Mouse (Mus musculus): ENCODE results near the gene Rab13. TPM values are rescaled to one million over a fixed set of nuclear protein-coding genes. Genes with fewer than 3 reads are reported as not detected.
A peak's percentile ranks its signal among the peaks of the same experiment; 100 is the strongest.

Gene Rab13
- polyA plus RNA-seq, 1 experiment, result 28.1 TPM

DNA sequence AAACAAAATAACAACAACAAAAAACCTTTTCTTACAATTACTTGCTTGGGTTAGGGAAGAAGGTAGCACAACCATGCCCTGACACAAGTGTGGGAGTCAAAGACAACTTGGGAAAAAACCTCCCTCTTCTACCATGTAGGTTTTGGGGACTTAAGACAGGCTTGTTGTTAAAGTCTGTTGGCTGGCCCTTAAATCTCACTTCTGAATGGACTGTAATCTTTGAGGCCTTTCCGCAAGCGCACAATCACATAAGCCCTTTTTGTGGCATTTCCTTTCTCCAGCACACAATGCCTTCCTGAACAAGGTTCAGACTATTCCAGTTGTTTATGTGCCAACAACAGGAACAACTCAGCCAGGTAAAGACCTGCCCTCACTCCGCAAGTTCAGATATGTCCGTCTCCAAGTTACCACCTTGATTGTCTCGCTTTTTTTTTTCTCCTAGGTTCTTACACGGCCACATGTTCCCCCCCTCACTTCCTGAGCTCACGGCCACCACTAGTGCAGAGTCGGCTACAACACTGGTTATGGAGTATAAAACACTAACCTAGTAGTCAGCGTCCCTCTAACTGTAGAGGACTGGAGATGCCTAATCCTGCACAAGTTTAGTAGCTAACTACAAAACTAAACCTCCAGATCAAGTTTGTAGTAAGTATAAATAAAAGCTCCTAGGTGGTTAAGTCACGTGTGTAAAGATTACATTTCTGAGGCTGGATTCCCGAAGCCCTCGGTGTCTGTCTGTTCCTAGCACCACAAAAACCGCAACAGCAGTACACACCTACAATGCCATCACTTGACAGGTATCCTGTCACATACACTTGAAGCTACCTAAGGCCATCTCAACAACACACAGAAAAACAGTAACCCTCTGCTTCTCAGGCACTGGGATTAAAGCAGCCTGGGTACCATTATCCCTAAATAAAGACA, 1.8 kb upstream of the Rab13 start:
- peak overlapping the region; percentile 99 for H3K4me2 ChIP-seq (ENCODE audit: low read depth)
- no peak overlapping the region for H3ac ChIP-seq (ENCODE audit: control insufficient read depth, insufficient read length)
- peaks cover 49% of the 10 kb centered on the region for H3K36me3 ChIP-seq (ENCODE audit: control insufficient read depth, insufficient read depth)
- H3K27me3 ChIP-seq (ENCODE audit: control insufficient read depth, insufficient read depth, insufficient read length), result no peaks in the 10 kb centered on the region
- peak overlapping the region; percentile 84 for H3K4me3 ChIP-seq
- TF ChIP-seq TCF3 (IDR thresholded peaks at IDR 0.05; ENCODE audit: insufficient read length, low read depth) (no peak), E2F4 (IDR thresholded peaks at IDR 0.05; ENCODE audit: insufficient read depth) (no peak), REST (IDR thresholded peaks at IDR 0.05; ENCODE audit: insufficient read depth, insufficient read length) (no peak), MYOG (IDR thresholded peaks at IDR 0.05; ENCODE audit: control insufficient read depth in 1 of 3, insufficient read depth in 1 of 3, insufficient read length in 2 of 3, low read depth in 2 of 3) (no peak), CEBPB (IDR thresholded peaks at IDR 0.05; ENCODE audit: insufficient read depth, poor library complexity, severe bottlenecking) (no peak), SRF (IDR thresholded peaks at IDR 0.05; ENCODE audit: control insufficient read depth, insufficient read length, low read depth) (no peak), MAX (IDR thresholded peaks at IDR 0.05; ENCODE audit: low read depth) (no peak), POLR2AphosphoS2 (IDR thresholded peaks at IDR 0.05; ENCODE audit: insufficient read length, low read depth) (no peak), MYOD1 (IDR thresholded peaks at IDR 0.05; ENCODE audit: control insufficient read depth in 1 of 3, insufficient read length in 2 of 3, low read depth in 2 of 3) (no peak), USF1 (IDR thresholded peaks at IDR 0.05; ENCODE audit: low read depth) (no peak), POLR2A (IDR thresholded peaks at IDR 0.05; ENCODE audit: insufficient read length, low read depth) (no peak), TCF12 (IDR thresholded peaks at IDR 0.05; ENCODE audit: insufficient read depth, poor library complexity, severe bottlenecking) (no peak)
- H3K79me2 ChIP-seq (ENCODE audit: control insufficient read depth, insufficient read depth), result peaks cover 29% of the 10 kb centered on the region

DNA sequence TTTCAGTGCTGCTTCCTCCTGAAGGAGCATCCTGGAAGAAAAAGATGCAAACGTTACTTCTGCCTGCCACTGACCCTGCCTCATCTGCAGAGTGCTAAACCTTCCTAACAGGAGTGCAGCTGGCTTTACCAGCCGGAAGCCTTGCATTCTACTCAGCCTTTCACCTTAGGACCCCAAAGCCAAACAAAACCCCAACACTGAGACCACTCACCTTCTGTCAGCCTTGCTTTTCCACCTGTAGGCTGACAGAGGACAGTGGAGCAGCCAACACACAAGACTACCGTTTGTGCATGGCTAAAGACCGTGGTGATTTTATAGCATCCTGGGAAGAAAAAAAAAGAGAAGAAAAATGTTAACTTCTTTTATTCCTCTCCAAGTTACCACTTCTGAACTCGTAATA, 772 bp upstream of the Rab13 start:
- H3K79me2 ChIP-seq (ENCODE audit: control insufficient read depth, insufficient read depth), result peaks cover 29% of the 10 kb centered on the region
- peaks cover 47% of the 10 kb centered on the region for H3K36me3 ChIP-seq (ENCODE audit: control insufficient read depth, insufficient read depth)
- H3K4me3 ChIP-seq, result peak overlapping the region; percentile 84
- no peaks in the 10 kb centered on the region for H3K27me3 ChIP-seq (ENCODE audit: control insufficient read depth, insufficient read depth, insufficient read length)
- H3ac ChIP-seq (ENCODE audit: control insufficient read depth, insufficient read length), result peak overlapping the region; percentile 47
- H3K4me2 ChIP-seq (ENCODE audit: low read depth), result peak overlapping the region; percentile 99
- TF ChIP-seq E2F4 (IDR thresholded peaks at IDR 0.05; ENCODE audit: insufficient read depth), result no peak
- no peak for TF ChIP-seq USF1 (IDR thresholded peaks at IDR 0.05; ENCODE audit: low read depth)
- no peak for TF ChIP-seq POLR2A (IDR thresholded peaks at IDR 0.05; ENCODE audit: insufficient read length, low read depth)
- TF ChIP-seq SRF (IDR thresholded peaks at IDR 0.05; ENCODE audit: control insufficient read depth, insufficient read length, low read depth), result no peak
- no peak for TF ChIP-seq POLR2AphosphoS2 (IDR thresholded peaks at IDR 0.05; ENCODE audit: insufficient read length, low read depth)
- no peak for TF ChIP-seq MYOD1 (IDR thresholded peaks at IDR 0.05; ENCODE audit: control insufficient read depth in 1 of 3, insufficient read length in 2 of 3, low read depth in 2 of 3)
- TF ChIP-seq TCF12 (IDR thresholded peaks at IDR 0.05; ENCODE audit: insufficient read depth, poor library complexity, severe bottlenecking), result no peak
- TF ChIP-seq TCF3 (IDR thresholded peaks at IDR 0.05; ENCODE audit: insufficient read length, low read depth), result no peak
- no peak for TF ChIP-seq REST (IDR thresholded peaks at IDR 0.05; ENCODE audit: insufficient read depth, insufficient read length)
- TF ChIP-seq MAX (IDR thresholded peaks at IDR 0.05; ENCODE audit: low read depth), result no peak
- TF ChIP-seq CEBPB (IDR thresholded peaks at IDR 0.05; ENCODE audit: insufficient read depth, poor library complexity, severe bottlenecking), result no peak
- TF ChIP-seq MYOG (IDR thresholded peaks at IDR 0.05; ENCODE audit: control insufficient read depth in 1 of 3, insufficient read depth in 1 of 3, insufficient read length in 2 of 3, low read depth in 2 of 3), result no peak

DNA sequence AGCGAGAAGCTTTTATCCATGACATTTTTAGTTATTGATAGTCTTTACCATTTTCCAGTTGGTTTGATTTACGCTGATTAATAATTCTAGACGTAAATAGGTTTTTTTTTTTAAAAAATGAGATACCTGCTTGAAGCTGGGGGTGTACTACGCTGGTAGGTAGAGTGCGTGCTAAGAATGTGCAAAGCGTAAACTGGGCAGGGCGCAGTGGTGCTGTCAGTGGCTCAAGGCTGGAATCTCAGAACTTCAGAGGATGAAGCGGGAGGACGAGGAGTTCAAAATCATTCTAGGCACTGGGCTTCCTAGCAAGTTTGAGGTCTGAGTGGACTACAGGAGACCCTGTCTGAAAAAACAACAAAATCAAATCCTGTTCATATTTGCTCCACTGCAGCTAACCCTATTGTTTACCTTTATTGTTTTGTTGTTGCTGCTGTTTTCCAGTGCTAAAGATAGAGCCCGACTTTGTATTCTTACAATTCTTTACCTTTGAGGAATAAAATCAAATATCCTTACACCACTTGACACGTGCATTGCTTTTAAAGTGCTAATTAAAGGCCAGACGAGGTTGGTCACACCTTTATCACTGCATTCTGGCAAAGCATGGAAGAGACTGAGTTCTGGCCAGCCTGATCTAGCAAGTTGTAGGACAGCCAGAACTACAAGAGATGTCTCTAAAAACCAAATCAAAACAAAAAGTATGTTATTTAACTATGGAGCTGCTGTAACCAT, 625 bp downstream of the Rab13 start:
- peak overlapping the region; percentile 47 for H3ac ChIP-seq (ENCODE audit: control insufficient read depth, insufficient read length)
- peak overlapping the region; percentile 84 for H3K4me3 ChIP-seq
- H3K79me2 ChIP-seq (ENCODE audit: control insufficient read depth, insufficient read depth), result peaks cover 29% of the 10 kb centered on the region
- TF ChIP-seq MYOG (IDR thresholded peaks at IDR 0.05; ENCODE audit: control insufficient read depth in 1 of 3, insufficient read depth in 1 of 3, insufficient read length in 2 of 3, low read depth in 2 of 3) (no peak), REST (IDR thresholded peaks at IDR 0.05; ENCODE audit: insufficient read depth, insufficient read length) (no peak), MAX (IDR thresholded peaks at IDR 0.05; ENCODE audit: low read depth) (no peak), MYOD1 (IDR thresholded peaks at IDR 0.05; ENCODE audit: control insufficient read depth in 1 of 3, insufficient read length in 2 of 3, low read depth in 2 of 3) (no peak), SRF (IDR thresholded peaks at IDR 0.05; ENCODE audit: control insufficient read depth, insufficient read length, low read depth) (no peak), POLR2A (IDR thresholded peaks at IDR 0.05; ENCODE audit: insufficient read length, low read depth) (no peak), E2F4 (IDR thresholded peaks at IDR 0.05; ENCODE audit: insufficient read depth) (no peak), TCF3 (IDR thresholded peaks at IDR 0.05; ENCODE audit: insufficient read length, low read depth) (no peak), CEBPB (IDR thresholded peaks at IDR 0.05; ENCODE audit: insufficient read depth, poor library complexity, severe bottlenecking) (no peak), TCF12 (IDR thresholded peaks at IDR 0.05; ENCODE audit: insufficient read depth, poor library complexity, severe bottlenecking) (no peak)
- peak overlapping the region; percentile 92 for H3K4me2 ChIP-seq (ENCODE audit: low read depth)
- peaks cover 33% of the 10 kb centered on the region for H3K36me3 ChIP-seq (ENCODE audit: control insufficient read depth, insufficient read depth)
- no peaks in the 10 kb centered on the region for H3K27me3 ChIP-seq (ENCODE audit: control insufficient read depth, insufficient read depth, insufficient read length)

DNA sequence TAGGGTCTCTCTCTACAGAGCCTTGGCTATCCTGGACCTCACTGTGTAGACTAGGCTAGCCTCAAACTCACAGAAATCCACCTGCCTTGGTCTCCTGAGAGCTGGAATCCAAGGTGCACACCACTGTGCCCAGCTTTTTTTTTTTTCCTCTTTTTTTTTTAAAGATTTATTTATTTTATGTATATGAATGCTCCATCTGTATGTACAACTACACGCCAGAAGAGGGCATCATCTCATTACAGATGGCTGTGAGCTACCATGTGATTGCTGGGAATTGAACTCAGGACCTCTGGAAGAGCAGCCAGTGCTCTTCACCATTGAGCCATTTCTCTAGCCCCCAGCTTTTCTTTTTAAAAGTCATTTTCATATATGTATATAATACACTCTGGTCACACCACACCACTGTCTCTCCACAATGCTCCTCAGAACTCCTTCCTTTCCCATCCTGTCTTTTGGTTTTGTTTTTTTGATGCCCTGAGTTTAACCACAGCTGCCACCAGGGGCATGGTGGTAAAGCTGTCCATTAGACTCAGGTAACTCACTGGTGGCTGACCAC, 2.4 kb downstream of the Rab13 start:
- H3K4me3 ChIP-seq, result no peak overlapping the region
- H3K4me2 ChIP-seq (ENCODE audit: low read depth), result no peak overlapping the region
- H3ac ChIP-seq (ENCODE audit: control insufficient read depth, insufficient read length), result no peak overlapping the region
- TF ChIP-seq USF1 (IDR thresholded peaks at IDR 0.05; ENCODE audit: low read depth), result peak; percentile 1
- TF ChIP-seq MYOD1 (IDR thresholded peaks at IDR 0.05; ENCODE audit: control insufficient read depth in 1 of 3, insufficient read length in 2 of 3, low read depth in 2 of 3), result no peak
- TF ChIP-seq SRF (IDR thresholded peaks at IDR 0.05; ENCODE audit: control insufficient read depth, insufficient read length, low read depth), result no peak
- H3K27me3 ChIP-seq (ENCODE audit: control insufficient read depth, insufficient read depth, insufficient read length), result no peaks in the 10 kb centered on the region
- peaks cover 17% of the 10 kb centered on the region for H3K36me3 ChIP-seq (ENCODE audit: control insufficient read depth, insufficient read depth)
- peaks cover 25% of the 10 kb centered on the region for H3K79me2 ChIP-seq (ENCODE audit: control insufficient read depth, insufficient read depth)

Measured in myocyte (in vitro differentiated cells).